Mouse (Mus musculus) neural tube, embryonic 14.5 days (tissue): ENCODE results near the gene Gcc1. TPM values are rescaled to one million over a fixed set of nuclear protein-coding genes. Genes with fewer than 3 reads are reported as not detected.

Experiments used
- ATAC-seq: fragments of 200-750 bp; cut with Nextera tagmentation; 2 replicates; pipeline ENCODE4 v1.8.0; 2017; ENCODE audit warnings: low read depth, mild to moderate bottlenecking, moderate TSS enrichment, moderate library complexity
- H3K27ac ChIP-seq: fragments of 300-500 bp; sonication (generic); 2 replicates; pipeline ENCODE4 v1.5.1; 2014; ENCODE audit warnings: low read depth, mild to moderate bottlenecking, control low read depth, low read length, moderate library complexity, mixed read lengths
- H3K27me3 ChIP-seq: fragments of 300-500 bp; sonication (generic); 2 replicates; pipeline ENCODE4 v1.6.1; 2014; ENCODE audit warnings: low read length; ENCODE audit not compliant: control insufficient read depth, insufficient read depth
- H3K36me3 ChIP-seq: fragments of 300-500 bp; sonication (generic); 2 replicates; pipeline ENCODE4 v1.6.1; 2014; ENCODE audit warnings: low read length, mixed read lengths; ENCODE audit not compliant: control insufficient read depth, insufficient read depth
- H3K4me1 ChIP-seq: fragments of 300-500 bp; sonication (generic); 2 replicates; pipeline ENCODE4 v1.6.1; 2014; ENCODE audit warnings: low read length; ENCODE audit not compliant: control insufficient read depth, insufficient read depth
- H3K4me2 ChIP-seq: fragments of 300-500 bp; sonication (generic); 2 replicates; pipeline ENCODE4 v1.6.1; 2014; ENCODE audit warnings: mild to moderate bottlenecking, low read depth, low read length, control low read depth
- H3K4me3 ChIP-seq: fragments of 300-500 bp; sonication (generic); 2 replicates; pipeline ENCODE4 v1.5.1; 2014; ENCODE audit warnings: low read depth, low read length, control low read depth, mixed read lengths
- H3K9ac ChIP-seq: fragments of 300-500 bp; sonication (generic); replicated peaks from 2 replicates; pipeline ENCODE4 v1.6.1; 2014; ENCODE audit warnings: low read depth, mild to moderate bottlenecking, control low read depth, low read length, mixed read lengths
- H3K9me3 ChIP-seq: fragments of 300-500 bp; sonication (generic); 2 replicates; pipeline ENCODE4 v1.6.1; 2016; ENCODE audit warnings: low read length; ENCODE audit not compliant: control insufficient read depth
- WGBS: fragments of 180-500 bp; shearing (Covaris S2); extraction: QIAGEN DNeasy Blood & Tissue Kit; methylation state at CpG from one replicate; pipeline ENCODE4 v1.1.7; 2014; 5-methylcytosine and 5-hydroxymethylcytosine counted together
- polyA plus RNA-seq: library from polyadenylated mRNA; unstranded; fragments of >200 nt; fragmentation: Nextera tagmentation; extraction: Ambion mirVana; gene quantifications from 2 replicates; pipeline ENCODE4 v1.2.1, GENCODE M21; 2014

Gene Gcc1
- polyA plus RNA-seq = 5.9 and 9.3 TPM in 2 replicates

GRCm38 (mm10) chr6:28428290-28428689, at the start of gene Gcc1:
Gene Gcc1 (minus strand): TSS chr6:28428390.
- no peak for ATAC-seq
- 0 out of 2 replicates have a peak, but pooled peaks cover 2% of the 10 kb centered on the region for H3K27me3 ChIP-seq
- 96% methylated on average over 3 of the region's 3 CpGs for WGBS
- no peak within 1 kb of the TSS for H3K27ac ChIP-seq
- H3K4me3 ChIP-seq = no peak within 1 kb of the TSS
- H3K4me2 ChIP-seq = no peak within 1 kb of the TSS
- H3K9me3 ChIP-seq = no peaks in the 10 kb centered on the region
- no peak within 1 kb of the TSS for H3K9ac ChIP-seq
- H3K4me1 ChIP-seq = peaks cover 12% of the 10 kb centered on the region
- peaks cover 8% of the 10 kb centered on the region; the same call in 1 of the 2 replicates for H3K36me3 ChIP-seq

- ATAC-seq = no peak
- Histone ChIP-seq H3K9ac (no peak within 1 kb of the TSS), H3K27ac (no peak within 1 kb of the TSS), H3K4me1 (peaks cover 6% of the 10 kb centered on the region; the same call in 1 of the 2 replicates), H3K9me3 (no peaks in the 10 kb centered on the region), H3K27me3 (no peaks in the 10 kb centered on the region), H3K36me3 (no peaks in the 10 kb centered on the region), H3K4me2 (no peak within 1 kb of the TSS), H3K4me3 (no peak within 1 kb of the TSS)
- 89% methylated on average over 5 of the region's 5 CpGs for WGBS
Measured at GRCm38 (mm10) chr6:28474839-28475238, 46.6 kb upstream of the Gcc1 start, which contains the start of gene Snd1. Gene Snd1 (plus strand): TSS chr6:28475139.

- Histone ChIP-seq H3K36me3 (no peaks in the 10 kb centered on the region), H3K9me3 (no peaks in the 10 kb centered on the region), H3K27me3 (no peaks in the 10 kb centered on the region), H3K9ac (no peak overlapping the region), H3K4me3 (no peak overlapping the region), H3K27ac (no peak overlapping the region), H3K4me1 (peaks cover 3% of the 10 kb centered on the region; the same call in 1 of the 2 replicates), H3K4me2 (no peak overlapping the region)
- no peak for ATAC-seq
- 87% methylated on average over 4 of the region's 4 CpGs for WGBS
Measured at GRCm38 (mm10) chr6:28474211-28474610, 46.0 kb upstream of the Gcc1 start.

DNA sequence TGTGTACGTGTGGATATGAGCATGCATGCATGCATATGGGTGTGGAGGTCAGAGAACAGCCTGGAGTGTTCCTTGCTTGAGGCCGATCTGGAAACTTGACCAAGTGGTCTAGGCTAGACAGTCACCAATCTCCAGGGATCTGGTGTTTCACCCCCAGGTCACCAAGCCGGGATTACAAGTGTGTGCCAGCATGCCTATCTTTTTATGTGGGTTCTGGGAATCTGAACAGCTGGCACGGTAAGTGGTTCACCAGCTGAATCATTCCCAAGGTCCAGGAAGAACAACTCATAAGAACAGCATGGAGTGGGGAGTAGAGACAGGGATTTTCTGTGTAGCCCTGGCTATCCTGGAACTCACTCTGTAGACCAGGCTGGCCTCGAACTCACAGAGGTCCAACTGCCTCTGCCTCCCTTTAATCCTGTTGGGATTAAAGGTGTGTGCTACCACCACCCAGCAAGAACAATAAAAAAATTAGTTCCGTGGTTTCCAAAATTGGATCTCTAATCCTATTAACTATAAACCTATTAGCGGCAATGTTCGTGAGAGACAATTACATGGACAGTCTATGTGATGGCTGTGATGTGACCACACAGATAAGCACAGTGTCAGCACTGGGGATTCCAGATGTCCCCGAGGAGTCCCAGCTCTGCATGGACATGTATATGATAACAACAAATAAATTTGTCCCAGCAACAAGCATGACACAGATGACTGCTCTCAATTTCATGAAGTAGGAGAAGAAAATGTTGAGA, 43.3 kb upstream of the Gcc1 start:
- Histone ChIP-seq H3K36me3 (no peaks in the 10 kb centered on the region), H3K9ac (no peak overlapping the region), H3K4me2 (no peak overlapping the region), H3K9me3 (no peaks in the 10 kb centered on the region), H3K27me3 (no peaks in the 10 kb centered on the region), H3K4me1 (no peaks in the 10 kb centered on the region), H3K27ac (no peak overlapping the region), H3K4me3 (no peak overlapping the region)
- 92% methylated on average over 9 of the region's 9 CpGs for WGBS
- ATAC-seq = no peak; the same call in 1 of the 2 replicates

- no peaks in the 10 kb centered on the region for H3K4me1 ChIP-seq
- WGBS = 84% methylated on average over 5 of the region's 5 CpGs
Measured at GRCm38 (mm10) chr6:28470621-28471020, 42.4 kb upstream of the Gcc1 start.

GRCm38 (mm10) chr6:28470017-28470602, 41.9 kb upstream of the Gcc1 start:
- Histone ChIP-seq H3K27ac (no peak overlapping the region), H3K9ac (no peak overlapping the region), H3K4me3 (no peak overlapping the region), H3K4me2 (no peak overlapping the region), H3K27me3 (no peaks in the 10 kb centered on the region), H3K4me1 (no peaks in the 10 kb centered on the region), H3K9me3 (no peaks in the 10 kb centered on the region), H3K36me3 (no peaks in the 10 kb centered on the region)
- no peak for ATAC-seq
- WGBS = 77% methylated on average over 4 of the region's 4 CpGs

More at GRCm38 (mm10) chr6:28470621-28471020, 42.4 kb upstream of the Gcc1 start:
- Histone ChIP-seq H3K36me3 (no peaks in the 10 kb centered on the region), H3K4me2 (no peak overlapping the region), H3K27ac (no peak overlapping the region), H3K9me3 (no peaks in the 10 kb centered on the region), H3K9ac (no peak overlapping the region), H3K4me3 (no peak overlapping the region), H3K27me3 (no peaks in the 10 kb centered on the region)
- no peak for ATAC-seq

DNA sequence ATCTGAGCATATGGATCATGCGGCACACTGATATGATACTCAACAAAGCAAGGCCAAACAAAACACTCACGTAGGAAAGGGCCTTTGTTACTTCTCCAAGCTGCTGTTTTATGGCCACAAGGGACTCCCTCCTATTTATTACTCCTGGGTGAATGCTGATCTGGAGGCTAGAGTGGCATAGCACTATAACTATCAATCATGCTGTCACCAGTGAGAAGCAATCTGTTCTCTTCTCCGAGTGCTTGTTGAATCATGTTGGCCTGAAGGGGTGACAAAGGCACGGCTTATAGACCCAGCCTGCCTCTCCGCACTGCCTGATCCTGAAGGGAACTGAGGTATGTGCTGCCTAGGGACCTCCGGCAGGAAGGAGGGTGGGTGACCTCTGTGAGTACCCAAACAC, 36.4 kb upstream of the Gcc1 start:
- peak; percentile 76; the same call in 1 of the 2 replicates for ATAC-seq

GRCm38 (mm10) chr6:28460534-28460933, 32.3 kb upstream of the Gcc1 start:
- ATAC-seq = no peak
- WGBS = 7% methylated on average over 5 of the region's 5 CpGs
- no peaks in the 10 kb centered on the region for H3K27me3 ChIP-seq

More for the DNA sequence above, 36.4 kb upstream of the Gcc1 start:
- no peak overlapping the region for H3K4me3 ChIP-seq
- H3K9me3 ChIP-seq = no peaks in the 10 kb centered on the region
- WGBS = 2% methylated on average over 6 of the region's 6 CpGs
- no peaks in the 10 kb centered on the region for H3K4me1 ChIP-seq
- no peaks in the 10 kb centered on the region for H3K36me3 ChIP-seq
- no peak overlapping the region for H3K27ac ChIP-seq
- H3K9ac ChIP-seq = no peak overlapping the region
- H3K4me2 ChIP-seq = no peak overlapping the region
- no peaks in the 10 kb centered on the region for H3K27me3 ChIP-seq

DNA sequence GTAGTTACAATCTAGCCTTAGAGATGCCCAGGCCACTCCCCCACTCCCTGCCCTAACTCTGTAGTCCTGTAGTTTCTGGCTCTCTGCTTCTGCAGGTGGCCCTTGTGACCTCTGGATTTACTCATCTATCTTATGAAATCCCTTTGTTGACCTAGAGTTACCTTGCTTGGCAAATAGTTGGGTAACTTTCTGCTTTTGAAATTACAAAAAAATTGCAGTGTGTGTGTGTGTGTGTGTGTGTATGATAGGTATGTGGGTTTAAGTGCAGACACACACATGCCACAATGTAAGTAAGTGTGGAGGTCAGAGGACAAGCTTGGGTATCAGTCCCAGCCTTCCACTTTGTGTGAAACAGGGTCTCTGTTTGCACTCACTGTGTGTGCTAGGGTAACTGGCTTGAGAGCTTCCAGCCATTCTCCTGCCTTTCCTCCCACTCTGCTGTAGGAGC, 31.1 kb upstream of the Gcc1 start:
- no peak overlapping the region for H3K4me2 ChIP-seq
- no peak overlapping the region for H3K27ac ChIP-seq
- H3K4me1 ChIP-seq = no peaks in the 10 kb centered on the region
- no peaks in the 10 kb centered on the region for H3K27me3 ChIP-seq
- no peak overlapping the region for H3K4me3 ChIP-seq
- no peak for ATAC-seq
- no peak overlapping the region for H3K9ac ChIP-seq
- no peaks in the 10 kb centered on the region for H3K36me3 ChIP-seq
- H3K9me3 ChIP-seq = no peaks in the 10 kb centered on the region

More at GRCm38 (mm10) chr6:28460534-28460933, 32.3 kb upstream of the Gcc1 start:
- Histone ChIP-seq H3K4me2 (no peak overlapping the region), H3K9me3 (no peaks in the 10 kb centered on the region), H3K9ac (no peak overlapping the region), H3K36me3 (no peaks in the 10 kb centered on the region), H3K27ac (no peak overlapping the region), H3K4me1 (no peaks in the 10 kb centered on the region), H3K4me3 (no peak overlapping the region)
